In genomic region chr19:34151909-34152308, GRCm38 (mm10) we compare ENCODE assay signal across 9 mouse cellular contexts. TPM values are rescaled to one million over a fixed set of nuclear protein-coding genes. Genes with fewer than 3 reads are reported as not detected.
DNase-seq lines count a peak whose midpoint lies in the region; ATAC-seq lines count a peak whose summit lies in the region.
"Had no signal": no experiment of that assay in that cellular context is flagged by ENCODE, and none has a peak within 500 bp of the region (broad histone marks: within the 10 kb centered on the region; RNA-seq: fewer than 3 reads in every experiment).

No protein-coding gene starts in this region.

- no peaks in the 10 kb centered on the region; the same call in 1 of the 2 replicates for H3K4me1 ChIP-seq in embryonic facial prominence, embryonic 11.5 days (ENCODE audit: control insufficient read depth, insufficient read depth, low read length)
- H3K4me1 ChIP-seq in embryonic facial prominence, embryonic 10.5 days = peaks cover 11% of the 10 kb centered on the region

- H3K27me3 ChIP-seq in embryonic facial prominence, embryonic 11.5 days (ENCODE audit: control insufficient read depth, insufficient read depth, low read length) = no peaks in the 10 kb centered on the region
- H3K27me3 ChIP-seq in embryonic facial prominence, embryonic 10.5 days (replicated peaks; ENCODE audit: low read depth, poor library complexity, severe bottlenecking) = no peaks in the 10 kb centered on the region

- H3K27ac ChIP-seq in embryonic facial prominence, embryonic 11.5 days (replicated peaks; ENCODE audit: low read depth, low read length) = no peak overlapping the region
- no peak overlapping the region for H3K27ac ChIP-seq in embryonic facial prominence, embryonic 10.5 days (replicated peaks)

- no peak overlapping the region for H3K4me3 ChIP-seq in embryonic facial prominence, embryonic 11.5 days (ENCODE audit: low read depth, low read length)
- H3K4me3 ChIP-seq in embryonic facial prominence, embryonic 10.5 days = no peak overlapping the region

- no peaks in the 10 kb centered on the region for H3K36me3 ChIP-seq in embryonic facial prominence, embryonic 11.5 days (replicated peaks; ENCODE audit: control insufficient read depth, insufficient read depth, low read depth, low read length)
- no peaks in the 10 kb centered on the region for H3K36me3 ChIP-seq in embryonic facial prominence, embryonic 10.5 days (replicated peaks)

- no peaks in the 10 kb centered on the region for H3K9me3 ChIP-seq in embryonic facial prominence, embryonic 11.5 days (replicated peaks; ENCODE audit: control insufficient read depth, low read length)
- no peaks in the 10 kb centered on the region for H3K9me3 ChIP-seq in embryonic facial prominence, embryonic 10.5 days

- no peak for ATAC-seq in embryonic facial prominence, embryonic 11.5 days (replicated peaks; ENCODE audit: insufficient number of reproducible peaks, low FRiP score, low TSS enrichment, low read depth)
- no peak for ATAC-seq in erythroid progenitor cell, adult 5-6 weeks (replicated peaks; ENCODE audit: low FRiP score, poor library complexity, severe bottlenecking)

- H3K4me2 ChIP-seq in embryonic facial prominence, embryonic 11.5 days (ENCODE audit: low read depth, low read length) = no peak overlapping the region

- WGBS in embryonic facial prominence, embryonic 11.5 days = 68% methylated on average over 1 of the region's 1 CpGs
- 83% methylated on average over 1 of the region's 1 CpGs for WGBS in embryonic facial prominence, embryonic 10.5 days

- intact Hi-C loops in left cerebral cortex, postnatal 25 days (cut with DNase I) = loop anchor here (10.0 kb wide), 1 partner anchor 83 kb away; no protein-coding TSS in a partner anchor
- intact Hi-C loops in left cerebral cortex, postnatal 4 days (cut with DNase I) = no loop called here

- no peak overlapping the region for H3K9ac ChIP-seq in embryonic facial prominence, embryonic 11.5 days (replicated peaks; ENCODE audit: low read length)

- DNase-seq in embryonic facial prominence, embryonic 11.5 days (ENCODE audit: low spot score) = peak; percentile 45
- no peak for DNase-seq in embryonic facial prominence, embryonic 10.5 days (ENCODE audit: low spot score)
- peak; percentile 6 to 38 for DNase-seq in left cerebral cortex, postnatal 25 days (ENCODE audit: low spot score in 2 of 2)
- DNase-seq in left cerebral cortex, postnatal 4 days = no peak
- DNase-seq in NIH3T3 (ENCODE audit: low read depth) = peak; percentile 83
- DNase-seq in lung, postnatal 36 days = peak; percentile 41
- no peak for DNase-seq in neural tube, embryonic 10.5 days (ENCODE audit: extremely low spot score, low spot score)

RNA-seq across cellular contexts. Expression of gene Ankrd22, which starts 13.9 kb away (rescaled TPM):
- polyA plus RNA-seq in embryonic facial prominence, embryonic 11.5 days (2014; fragmentation: Nextera tagmentation; extraction: Ambion mirVana) = 0.35 and 0.69 TPM in 2 replicates
- polyA plus RNA-seq in embryonic facial prominence, embryonic 10.5 days (2016; fragmentation: Nextera tagmentation; extraction: Ambion mirVana) = 0.34 TPM in 1 of 2 replicates, not detected in the other
- total RNA-seq in left cerebral cortex, postnatal 25 days (2021) = under 1 TPM in 1 of 2 experiments, not detected in 1; 0.21 TPM
- under 1 TPM; 0.12 to 0.24 TPM for total RNA-seq in left cerebral cortex, postnatal 4 days (2021)
- 4.6 and 10.5 TPM in 2 replicates for total RNA-seq in erythroid progenitor cell, adult 5-6 weeks (2015; ENCODE audit: low replicate concordance)
- 1.3 TPM in 1 of 2 replicates, not detected in the other for total RNA-seq in erythroid progenitor cell, adult 5-6 weeks (2017; ENCODE audit: low replicate concordance)

RNA-seq across cellular contexts. Expression of gene Stambpl1, which starts 40.1 kb away (rescaled TPM):
- 6.7 and 7.2 TPM in 2 replicates for polyA plus RNA-seq in embryonic facial prominence, embryonic 11.5 days (2014; fragmentation: Nextera tagmentation; extraction: Ambion mirVana)
- polyA plus RNA-seq in embryonic facial prominence, embryonic 10.5 days (2016; fragmentation: Nextera tagmentation; extraction: Ambion mirVana) = 7.7 and 7.9 TPM in 2 replicates
- 10 to 100 TPM; 15.2 to 19.7 TPM for total RNA-seq in left cerebral cortex, postnatal 25 days (2021)
- 10 to 100 TPM; 17.4 to 22.5 TPM for total RNA-seq in left cerebral cortex, postnatal 4 days (2021)
- 9.2 and 21.3 TPM in 2 replicates for total RNA-seq in erythroid progenitor cell, adult 5-6 weeks (2015; ENCODE audit: low replicate concordance)
- total RNA-seq in erythroid progenitor cell, adult 5-6 weeks (2017; ENCODE audit: low replicate concordance) = 2.7 and 7.8 TPM in 2 replicates

RNA-seq across cellular contexts. Expression of gene Lipm, which starts 51.2 kb away (rescaled TPM):
- 0.08 and 0.24 TPM in 2 replicates for polyA plus RNA-seq in embryonic facial prominence, embryonic 11.5 days (2014; fragmentation: Nextera tagmentation; extraction: Ambion mirVana)
- not detected in 2 replicates for polyA plus RNA-seq in embryonic facial prominence, embryonic 10.5 days (2016; fragmentation: Nextera tagmentation; extraction: Ambion mirVana)
- not detected for total RNA-seq in left cerebral cortex, postnatal 25 days (2021)
- total RNA-seq in left cerebral cortex, postnatal 4 days (2021) = under 1 TPM in 1 of 2 experiments, not detected in 1; 0.44 TPM
- not detected in 2 replicates for total RNA-seq in erythroid progenitor cell, adult 5-6 weeks (2015; ENCODE audit: low replicate concordance)
- not detected in 2 replicates for total RNA-seq in erythroid progenitor cell, adult 5-6 weeks (2017; ENCODE audit: low replicate concordance)
- polyA plus RNA-seq: large intestine, adult 2 months had no signal

Comparison
In these comparisons a context has a peak if more than half of its experiments do, and no peak if none do; other contexts are left out.
1. DNase-seq: peak in embryonic facial prominence, embryonic 11.5 days (single experiment), left cerebral cortex, postnatal 25 days (2 of 2), NIH3T3 (single experiment) and lung, postnatal 36 days (single experiment); none in embryonic facial prominence, embryonic 10.5 days (single experiment), left cerebral cortex, postnatal 4 days (single experiment) and neural tube, embryonic 10.5 days (single experiment).